Mouse (Mus musculus): ENCODE results near the gene Fam198b.

The Fam198b gene

DNA sequence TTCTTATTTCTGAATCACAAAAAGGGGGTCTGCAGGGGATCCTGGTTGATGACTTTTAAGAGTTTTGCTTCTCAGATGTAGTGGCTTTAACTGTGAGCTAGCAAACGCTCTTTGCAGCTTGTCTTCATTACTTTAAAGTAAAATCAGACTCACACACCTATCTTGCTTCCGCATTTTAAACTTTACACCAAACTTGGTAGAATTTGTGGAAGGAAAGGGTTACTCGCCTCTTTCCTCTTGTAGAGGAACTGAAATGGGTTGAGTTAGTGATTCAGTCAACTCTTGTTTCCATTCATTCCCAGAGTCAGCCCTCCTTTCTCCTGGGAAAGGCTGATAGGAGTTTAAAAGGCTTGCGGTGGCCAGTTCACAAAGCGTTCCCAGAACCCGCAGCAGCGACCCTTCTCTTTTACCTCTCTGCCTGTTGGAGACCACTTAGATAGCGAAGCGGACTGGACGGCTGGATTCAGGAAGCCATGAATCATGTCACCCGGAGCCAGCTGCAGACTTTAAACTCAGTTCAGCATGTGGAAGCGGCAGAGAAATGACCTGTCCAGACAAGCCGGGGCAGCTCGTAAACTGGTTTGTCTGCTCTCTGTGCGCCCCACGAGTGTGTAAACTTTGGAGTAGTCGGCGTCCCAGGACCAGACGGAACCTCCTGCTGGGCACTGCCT lies 1.5 kb downstream of the Fam198b start:
- DNase-seq (ENCODE audit: low spot score): no peak

- no peak for DNase-seq (ENCODE audit: low spot score)
Observed at GRCm38 (mm10) chr3:79886357-79887091, 2.2 kb downstream of the Fam198b start.

DNA sequence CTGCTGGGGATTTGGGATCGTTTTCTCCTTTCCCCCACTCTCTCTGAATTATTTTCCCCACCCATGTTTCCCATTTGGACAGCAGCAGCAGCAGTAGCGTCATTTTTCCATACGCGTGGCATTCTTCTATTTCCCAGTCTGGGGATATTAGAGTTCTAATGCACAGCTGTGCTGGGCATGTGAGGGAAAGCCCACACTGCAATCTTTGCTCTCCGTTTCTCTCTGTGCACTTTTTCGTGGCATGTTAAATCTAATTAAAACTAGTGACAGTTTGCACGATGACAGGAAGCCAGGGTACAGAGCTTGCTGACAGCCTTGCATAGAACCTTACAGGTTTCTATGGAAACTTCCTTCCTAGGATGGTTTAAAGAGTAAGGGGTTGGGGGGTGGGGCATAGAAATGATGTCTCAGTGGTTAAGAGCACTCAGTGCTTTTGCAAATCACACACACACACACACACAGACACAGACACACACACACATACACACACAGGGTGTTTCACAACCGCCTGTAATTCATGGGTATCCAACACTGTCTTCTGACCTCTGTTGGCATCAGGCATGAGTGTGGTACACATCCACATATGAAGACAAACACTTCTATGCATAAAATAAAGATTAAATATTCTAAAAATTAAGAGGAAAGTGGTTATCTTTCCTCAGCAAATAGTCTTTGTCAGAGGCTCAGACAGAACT lies 3.0 kb downstream of the Fam198b start:
- no peak for DNase-seq (ENCODE audit: low spot score)

DNA sequence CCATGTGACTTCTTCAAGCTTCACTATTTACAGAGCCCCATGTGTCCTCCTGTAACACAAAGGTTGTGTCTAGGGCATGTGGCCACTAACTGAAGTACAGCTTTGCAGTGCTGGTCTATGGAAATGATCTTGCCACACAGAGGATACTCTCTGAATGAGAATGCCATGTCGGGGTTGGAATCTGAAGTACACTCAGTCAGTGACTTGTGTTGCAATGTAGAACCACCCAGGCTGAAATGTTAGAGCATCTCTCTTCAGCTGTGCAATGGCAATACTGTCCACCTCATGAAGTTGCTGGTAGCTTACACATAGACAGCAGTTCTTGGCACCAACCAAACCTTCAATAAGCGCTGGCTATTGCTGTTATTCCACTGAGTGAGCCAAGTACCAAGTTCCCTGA lies 3.6 kb downstream of the Fam198b start:
- no peak for DNase-seq (ENCODE audit: low spot score)

DNA sequence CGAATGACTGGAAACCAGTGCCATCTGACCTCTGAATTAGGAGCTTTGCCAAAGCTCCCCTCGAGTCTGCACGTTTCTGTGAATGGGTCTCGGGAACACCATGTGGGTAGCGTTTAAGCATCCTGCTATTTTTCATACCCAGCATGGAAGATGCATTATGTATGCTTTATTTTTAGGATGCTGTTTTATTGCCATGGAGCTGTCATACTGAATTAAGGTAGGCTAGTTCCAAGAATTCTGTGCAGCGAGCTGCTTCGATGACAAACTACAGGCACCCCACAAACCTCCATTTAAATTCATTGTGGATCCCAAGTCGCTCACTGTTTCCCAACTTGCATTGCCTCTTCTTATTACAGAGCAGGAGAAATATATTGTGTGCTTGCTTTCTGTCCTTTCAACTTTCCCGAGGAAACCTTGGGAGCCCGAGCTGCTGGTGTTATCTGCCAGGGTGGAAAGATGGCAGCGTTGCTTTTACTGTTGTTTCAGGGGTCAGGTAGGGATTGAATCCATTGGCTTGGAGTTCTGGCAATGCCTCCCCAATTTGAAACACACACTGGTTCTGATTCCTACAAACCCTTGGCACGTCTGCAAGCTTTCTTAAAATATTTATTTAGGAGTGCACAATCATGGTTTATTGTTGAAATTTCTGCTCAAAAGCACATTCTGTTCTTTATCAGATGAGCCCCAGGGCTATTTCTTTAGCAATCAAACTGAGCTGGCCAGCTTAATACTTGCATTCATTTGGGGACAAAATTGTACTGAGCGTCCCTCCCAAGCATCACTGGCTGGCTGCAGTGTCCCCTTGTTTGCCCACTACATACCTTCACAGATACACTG lies 13.4 kb downstream of the Fam198b start:
- DNase-seq (ENCODE audit: low spot score): no peak

DNA sequence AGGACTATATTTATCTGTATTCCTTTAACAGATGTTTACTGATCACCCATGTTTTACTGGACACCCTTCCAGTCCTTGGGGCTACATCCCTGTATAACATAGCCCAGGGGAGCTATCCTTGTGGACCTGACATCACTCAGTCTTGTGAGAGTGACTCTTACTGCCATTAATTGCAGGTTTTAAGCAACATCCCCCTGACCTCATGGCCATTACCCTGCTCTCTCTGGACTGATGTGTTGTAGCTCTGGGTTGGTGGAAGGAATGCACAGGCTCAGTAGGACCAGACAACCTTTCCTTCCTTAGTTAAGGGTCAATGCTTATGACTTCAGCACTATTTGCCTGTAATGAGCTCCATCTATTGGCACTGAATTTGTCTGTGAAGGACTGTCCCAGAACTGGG lies 14.2 kb downstream of the Fam198b start:
- no peak for DNase-seq (ENCODE audit: low spot score)

DNA sequence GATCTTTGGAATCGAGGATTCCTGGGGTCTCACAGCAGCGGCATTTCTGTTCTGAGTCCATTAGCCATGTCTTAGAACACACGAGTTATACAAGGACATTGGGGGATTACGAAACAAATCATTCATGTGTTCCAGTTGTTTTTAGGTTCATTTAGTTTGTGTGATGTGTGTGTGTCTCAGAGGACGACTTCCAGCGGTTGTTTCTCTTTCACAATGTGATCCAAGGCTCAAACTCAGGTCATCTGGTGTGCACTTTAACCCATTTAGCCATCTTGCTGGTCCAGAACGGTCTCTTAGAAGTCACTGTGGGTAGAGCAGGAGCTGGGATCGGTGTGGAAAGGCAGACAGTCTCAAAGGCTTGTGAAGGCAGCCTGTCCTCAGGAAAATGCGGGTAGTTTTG lies 15.6 kb downstream of the Fam198b start:
- no peak for DNase-seq (ENCODE audit: low spot score)

DNA sequence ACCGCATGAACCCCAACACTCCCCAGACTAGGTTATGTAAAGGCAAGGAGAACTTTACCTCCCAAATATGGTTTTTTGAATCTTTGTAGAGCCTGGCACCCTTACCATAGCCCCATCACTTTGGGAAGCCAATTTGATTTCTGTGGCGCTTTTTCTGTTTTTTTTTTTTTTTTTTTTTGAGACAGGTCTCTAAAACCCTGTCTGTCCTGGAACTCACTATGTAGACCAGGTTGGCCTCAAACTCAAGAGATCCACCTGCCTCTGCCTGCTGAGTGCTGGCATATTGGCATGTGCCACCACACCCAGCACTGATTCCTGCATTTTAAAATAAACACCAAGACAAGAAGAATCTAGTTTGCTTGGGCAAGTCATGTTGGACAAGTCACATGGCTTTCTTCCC lies 16.2 kb downstream of the Fam198b start:
- no peak for DNase-seq (ENCODE audit: low spot score)

DNA sequence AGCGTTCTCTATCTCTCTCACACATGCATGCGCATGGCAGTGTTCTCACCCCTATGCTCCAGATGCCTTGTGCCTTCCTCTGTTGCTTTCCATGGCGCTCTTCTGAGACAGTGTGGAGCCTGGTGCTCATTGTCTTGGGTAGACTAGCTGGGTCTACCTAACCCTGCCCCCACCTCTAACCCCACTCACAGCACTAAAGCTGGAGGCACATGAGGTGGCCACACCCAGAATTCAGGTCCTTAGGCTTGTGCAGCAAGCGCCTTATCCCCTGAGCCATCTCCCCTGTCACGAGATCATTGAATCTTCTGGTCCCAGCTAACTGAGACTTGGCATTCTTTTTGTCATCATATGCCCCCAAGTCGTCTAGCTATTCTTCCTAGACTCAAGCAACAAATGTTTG lies 17.0 kb downstream of the Fam198b start:
- DNase-seq (ENCODE audit: low spot score): no peak

GRCm38 (mm10) chr3:79901734-79902133 lies 17.4 kb downstream of the Fam198b start:
- DNase-seq (ENCODE audit: low spot score): no peak

GRCm38 (mm10) chr3:79903803-79904202 lies 19.5 kb downstream of the Fam198b start:
- DNase-seq (ENCODE audit: low spot score): no peak

GRCm38 (mm10) chr3:79904238-79904757 lies 20.0 kb downstream of the Fam198b start:
- no peak for DNase-seq (ENCODE audit: low spot score)

GRCm38 (mm10) chr3:79905397-79905796 lies 21.1 kb downstream of the Fam198b start:
- DNase-seq (ENCODE audit: low spot score): no peak

DNA sequence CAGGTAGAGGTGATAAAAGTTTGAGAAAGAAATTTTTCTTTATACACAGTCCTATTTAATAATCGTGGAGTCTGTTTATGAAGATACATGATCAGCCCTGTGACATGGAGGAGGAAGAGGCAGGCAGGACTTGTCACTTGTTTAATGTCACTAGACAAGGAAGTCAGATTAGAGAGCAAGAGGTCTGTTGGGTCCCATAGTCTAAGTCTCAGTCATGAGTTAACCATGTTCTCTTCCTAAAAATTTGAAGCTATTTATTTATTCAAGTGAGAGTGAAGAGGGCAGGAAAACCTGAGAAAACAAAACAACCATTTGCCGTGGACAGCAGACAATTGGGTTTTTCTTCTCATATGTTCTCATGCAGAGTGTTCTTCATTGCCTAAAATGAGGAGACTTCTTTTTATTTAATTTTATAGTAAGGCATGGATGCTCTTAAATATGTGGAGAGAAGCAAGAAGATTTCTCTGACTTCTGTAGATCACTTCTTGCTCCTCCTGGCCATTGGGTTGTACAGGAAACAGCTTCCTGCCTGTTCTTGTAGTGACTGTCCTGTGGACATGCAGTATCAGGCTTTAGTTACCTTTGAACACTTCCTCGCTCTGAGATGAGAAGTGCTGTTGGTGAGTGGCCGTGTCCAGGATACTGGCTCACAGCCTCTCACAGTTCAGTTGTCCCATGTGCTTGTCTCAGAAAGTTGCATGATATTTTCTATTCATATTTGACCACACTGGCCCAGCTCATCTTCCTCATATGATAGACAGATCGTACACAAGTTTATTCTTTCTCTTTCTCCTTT lies 22.1 kb downstream of the Fam198b start:
- no peak for DNase-seq (ENCODE audit: low spot score)

GRCm38 (mm10) chr3:79907223-79907622 lies 22.9 kb downstream of the Fam198b start:
- DNase-seq (ENCODE audit: low spot score): no peak

- DNase-seq (ENCODE audit: low spot score): no peak
Observed at GRCm38 (mm10) chr3:79910375-79911141, 26.2 kb downstream of the Fam198b start.

- no peak for DNase-seq (ENCODE audit: low spot score)
Observed at GRCm38 (mm10) chr3:79911166-79911565, 26.8 kb downstream of the Fam198b start.

DNA sequence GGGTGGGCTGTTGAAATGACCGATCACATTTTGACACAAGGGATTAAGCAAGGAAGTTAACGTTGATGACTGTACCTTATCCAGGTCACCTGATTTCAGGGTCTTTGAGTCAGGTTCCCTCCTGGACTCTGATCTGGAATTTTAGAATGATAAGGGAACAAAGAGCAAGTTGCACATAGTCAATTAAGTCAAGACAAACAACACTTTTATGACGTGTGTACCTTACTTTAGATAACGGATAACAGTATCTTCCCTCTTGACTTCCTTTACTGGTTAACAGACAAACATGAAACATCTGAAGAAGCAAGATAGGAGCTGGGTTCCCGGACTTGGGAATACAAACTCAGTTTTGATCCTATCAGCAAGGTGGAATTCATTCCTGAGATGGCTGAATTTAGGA lies 29.7 kb downstream of the Fam198b start:
- no peak for DNase-seq (ENCODE audit: low spot score)

GRCm38 (mm10) chr3:79916185-79916584 lies 31.9 kb downstream of the Fam198b start:
- no peak for DNase-seq (ENCODE audit: low spot score)

DNA sequence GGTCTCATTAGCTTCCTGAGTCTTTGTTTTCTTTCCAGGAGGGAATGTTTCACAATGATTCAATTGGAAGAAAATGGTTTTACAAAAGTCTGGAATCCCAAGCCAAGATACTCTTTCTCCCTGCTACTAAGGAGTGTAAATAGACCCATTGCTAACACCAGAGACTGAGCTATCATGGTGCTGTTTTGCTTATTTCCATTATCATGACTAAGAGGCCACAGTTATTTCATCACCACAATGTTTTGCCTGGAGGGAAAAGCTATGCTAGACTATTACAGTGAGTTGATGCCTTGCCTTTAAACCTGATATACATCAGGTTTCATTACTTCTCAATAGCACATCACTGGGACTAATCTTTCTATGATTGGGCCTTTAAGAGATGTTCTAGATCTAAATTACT lies 34.4 kb downstream of the Fam198b start:
- no peak for DNase-seq (ENCODE audit: low spot score)
